Mouse (Mus musculus): ENCODE measurements around the gene Evl.

DNA sequence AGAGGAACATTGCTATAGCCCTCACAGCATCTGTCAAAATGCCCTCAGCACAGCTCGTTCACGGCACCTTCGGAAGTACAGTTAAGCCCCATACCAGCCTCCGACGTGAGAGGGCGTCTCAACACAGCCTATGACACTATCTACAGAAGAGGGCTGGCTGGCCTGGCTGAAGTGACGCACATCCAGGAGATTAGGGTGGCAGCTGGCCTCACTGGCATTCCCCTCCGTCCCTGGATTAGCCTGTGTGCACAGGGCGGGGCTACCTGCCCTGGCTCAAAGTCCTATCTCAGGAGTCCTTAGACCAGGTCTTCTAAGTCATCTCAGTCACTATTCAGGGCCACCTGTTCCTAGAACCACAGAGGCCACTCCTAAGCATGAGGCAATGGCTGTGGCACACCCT is 134.6 kb downstream of the Evl start:
- TF ChIP-seq POLR2A (IDR thresholded peaks at IDR 0.05; ENCODE audit: borderline replicate concordance, extremely low read depth, insufficient read depth, insufficient read length, poor library complexity, severe bottlenecking) (no peak), CTCF (IDR thresholded peaks at IDR 0.05; ENCODE audit: borderline replicate concordance, extremely low read depth, insufficient read depth, insufficient read length) (no peak)
